Mouse (Mus musculus) myocyte (in vitro differentiated cells): ENCODE data around the gene Lamb3.

Experiments used
- CEBPB ChIP-seq: IDR thresholded peaks from 2 replicates; pipeline ENCODE4 v1.6.1; 2011; ENCODE audit warnings: mild to moderate bottlenecking, moderate library complexity; ENCODE audit not compliant: poor library complexity, insufficient read depth, severe bottlenecking
- E2F4 ChIP-seq: IDR thresholded peaks from one replicate; pipeline ENCODE4 v1.6.1; 2011; ENCODE audit warnings: mild to moderate bottlenecking, control low read depth, moderate library complexity; ENCODE audit not compliant: insufficient read depth
- MAX ChIP-seq: IDR thresholded peaks from one replicate; pipeline ENCODE4 v1.6.1; 2011; ENCODE audit warnings: low read depth, mild to moderate bottlenecking, control low read depth
- MYOD1 ChIP-seq, 3 experiments: IDR thresholded peaks; one replicate each; pipeline ENCODE4 v1.6.1; 2011; ENCODE audit warnings: control low read depth in 2 of 3, low read depth in 2 of 3, mild to moderate bottlenecking in 2 of 3, moderate library complexity in 1 of 3; ENCODE audit not compliant: insufficient read length in 2 of 3, control insufficient read depth in 1 of 3
- MYOG ChIP-seq, 3 experiments: IDR thresholded peaks; one replicate each; pipeline ENCODE4 v1.6.1; 2011; ENCODE audit warnings: control low read depth in 2 of 3, low read depth in 2 of 3, mild to moderate bottlenecking in 2 of 3; ENCODE audit not compliant: insufficient read length in 2 of 3, control insufficient read depth in 1 of 3, insufficient read depth in 1 of 3
- POLR2A ChIP-seq: IDR thresholded peaks from one replicate; pipeline ENCODE4 v1.6.1; 2011; ENCODE audit warnings: low read depth, mild to moderate bottlenecking, control low read depth, moderate library complexity; ENCODE audit not compliant: insufficient read length
- REST ChIP-seq: IDR thresholded peaks from one replicate; pipeline ENCODE4 v1.6.1; 2011; ENCODE audit warnings: mild to moderate bottlenecking, control low read depth, moderate library complexity; ENCODE audit not compliant: insufficient read depth, insufficient read length
- SRF ChIP-seq: IDR thresholded peaks from one replicate; pipeline ENCODE4 v1.6.1; 2011; ENCODE audit warnings: low read depth; ENCODE audit not compliant: control insufficient read depth, insufficient read length
- TCF12 ChIP-seq: IDR thresholded peaks from one replicate; pipeline ENCODE4 v1.6.1; 2011; ENCODE audit warnings: mild to moderate bottlenecking, control low read depth; ENCODE audit not compliant: poor library complexity, insufficient read depth, severe bottlenecking
- USF1 ChIP-seq: IDR thresholded peaks from one replicate; pipeline ENCODE4 v1.6.1; 2011; ENCODE audit warnings: low read depth, mild to moderate bottlenecking, control low read depth, moderate library complexity

DNA sequence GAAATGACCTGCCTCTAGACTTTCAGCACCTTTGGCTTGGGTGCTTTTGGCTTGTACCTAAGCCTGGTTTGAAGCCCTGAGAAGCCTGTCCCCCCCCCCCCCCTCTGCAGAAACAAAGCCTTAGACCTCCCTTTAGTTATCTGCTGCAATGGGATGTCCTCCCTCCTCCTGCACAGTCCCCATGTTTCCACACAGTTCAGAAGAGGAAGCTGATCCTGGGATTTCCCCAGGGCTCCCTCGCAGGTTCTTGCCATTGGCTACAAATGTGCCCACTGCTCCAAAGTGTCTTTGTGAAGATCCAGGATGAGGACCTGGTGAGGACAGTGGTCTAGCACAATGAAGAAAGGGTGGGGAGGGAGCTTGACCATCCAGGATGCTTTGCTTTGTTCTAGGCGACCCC, 95.6 kb downstream of the Lamb3 start:
- no peak for TF ChIP-seq POLR2A
- no peak for TF ChIP-seq E2F4
- no peak for TF ChIP-seq TCF12
- TF ChIP-seq MAX, result no peak
- TF ChIP-seq USF1, result no peak
- no peak for TF ChIP-seq MYOG (IDR thresholded peaks at IDR 0.05; ENCODE audit: control insufficient read depth in 1 of 3, insufficient read depth in 1 of 3, insufficient read length in 2 of 3, low read depth in 2 of 3)
- TF ChIP-seq SRF, result no peak
- TF ChIP-seq REST, result no peak
- TF ChIP-seq CEBPB, result no peak
- no peak for TF ChIP-seq MYOD1 (IDR thresholded peaks at IDR 0.05; ENCODE audit: control insufficient read depth in 1 of 3, insufficient read length in 2 of 3, low read depth in 2 of 3)
